In genomic region chr19:56548230-56549032, GRCm38 (mm10) we compare ENCODE assay signal across 8 mouse cellular contexts. TPM values are rescaled to one million over a fixed set of nuclear protein-coding genes. Genes with fewer than 3 reads are reported as not detected.
A peak's percentile ranks its signal among the peaks of the same experiment; 100 is the strongest.
DNase-seq lines count a peak whose midpoint lies in the region; ATAC-seq and TF ChIP-seq lines count a peak whose summit lies in the region.

TSS of gene Nhlrc2 (plus strand) at chr19:56548261.

- peak within 1 kb of the TSS; percentile 86 for H3K4me2 ChIP-seq in heart, embryonic 13.5 days
- H3K4me2 ChIP-seq in kidney, postnatal 0 days (ENCODE audit: low read length), result peak within 1 kb of the TSS; percentile 67
- H3K4me2 ChIP-seq in liver, embryonic 13.5 days, result peak within 1 kb of the TSS; percentile 85
- peak within 1 kb of the TSS; percentile 58 for H3K4me2 ChIP-seq in stomach, embryonic 14.5 days (replicated peaks; ENCODE audit: low read depth, low read length)

- under 1% methylated on average over 69 of the region's 69 CpGs for WGBS in heart, embryonic 13.5 days
- under 1% methylated on average over 60 of the region's 69 CpGs for WGBS in kidney, postnatal 0 days
- WGBS in liver, embryonic 13.5 days (ENCODE audit: insufficient replicate concordance), result under 1% methylated on average over 69 of the region's 69 CpGs
- under 1% methylated on average over 68 of the region's 69 CpGs for WGBS in stomach, embryonic 14.5 days

- H3K4me3 ChIP-seq in heart, embryonic 13.5 days, result peak within 1 kb of the TSS; percentile 81
- peak within 1 kb of the TSS; percentile 81 for H3K4me3 ChIP-seq in kidney, postnatal 0 days (replicated peaks; ENCODE audit: low read depth, low read length)
- H3K4me3 ChIP-seq in liver, embryonic 13.5 days (replicated peaks), result peak within 1 kb of the TSS; percentile 97
- H3K4me3 ChIP-seq in stomach, embryonic 14.5 days (ENCODE audit: low read depth, low read length), result peak within 1 kb of the TSS; percentile 70

- peak; percentile 84 for ATAC-seq in heart, embryonic 13.5 days (ENCODE audit: extremely low read depth, insufficient number of reproducible peaks, low FRiP score, low TSS enrichment)
- ATAC-seq in kidney, postnatal 0 days (replicated peaks; ENCODE audit: low FRiP score, low read depth), result peak; percentile 92
- ATAC-seq in liver, embryonic 13.5 days (ENCODE audit: low read depth), result peak; percentile 84
- peak; percentile 89 for ATAC-seq in stomach, embryonic 14.5 days (ENCODE audit: insufficient number of reproducible peaks, insufficient read depth, low FRiP score, low read depth)

- H3K27me3 ChIP-seq in heart, embryonic 13.5 days (replicated peaks), result no peaks in the 10 kb centered on the region
- no peaks in the 10 kb centered on the region for H3K27me3 ChIP-seq in kidney, postnatal 0 days (ENCODE audit: insufficient read depth, low read length)
- no peaks in the 10 kb centered on the region for H3K27me3 ChIP-seq in liver, embryonic 13.5 days
- H3K27me3 ChIP-seq in stomach, embryonic 14.5 days (ENCODE audit: control insufficient read depth, insufficient read depth, low read length), result no peaks in the 10 kb centered on the region

- TF ChIP-seq CTCF in kidney, postnatal 0 days (IDR thresholded peaks at IDR 0.05; ENCODE audit: low read depth), result no peak

- H3K27ac ChIP-seq in heart, embryonic 13.5 days (replicated peaks), result peak within 1 kb of the TSS; percentile 94
- H3K27ac ChIP-seq in kidney, postnatal 0 days, result peak within 1 kb of the TSS; percentile 95
- peak within 1 kb of the TSS; percentile 96 for H3K27ac ChIP-seq in liver, embryonic 13.5 days
- H3K27ac ChIP-seq in stomach, embryonic 14.5 days (ENCODE audit: low read length), result peak within 1 kb of the TSS; percentile 98

- H3K9ac ChIP-seq in heart, embryonic 13.5 days, result peak within 1 kb of the TSS; percentile 95
- peak within 1 kb of the TSS; percentile 91 for H3K9ac ChIP-seq in kidney, postnatal 0 days (ENCODE audit: low read depth, low read length)
- peak within 1 kb of the TSS; percentile 97 for H3K9ac ChIP-seq in liver, embryonic 13.5 days
- H3K9ac ChIP-seq in stomach, embryonic 14.5 days (replicated peaks; ENCODE audit: low read depth, low read length), result peak within 1 kb of the TSS; percentile 96

- peaks cover 27% of the 10 kb centered on the region for H3K4me1 ChIP-seq in heart, embryonic 13.5 days
- peaks cover 4% of the 10 kb centered on the region for H3K4me1 ChIP-seq in kidney, postnatal 0 days (replicated peaks; ENCODE audit: insufficient read depth, low read length)
- peaks cover 51% of the 10 kb centered on the region for H3K4me1 ChIP-seq in liver, embryonic 13.5 days (replicated peaks)
- peaks cover 13% of the 10 kb centered on the region for H3K4me1 ChIP-seq in stomach, embryonic 14.5 days (ENCODE audit: control insufficient read depth, insufficient read depth, low read length)

- no peaks in the 10 kb centered on the region for H3K9me3 ChIP-seq in heart, embryonic 13.5 days
- H3K9me3 ChIP-seq in kidney, postnatal 0 days (replicated peaks; ENCODE audit: low read length), result no peaks in the 10 kb centered on the region
- H3K9me3 ChIP-seq in liver, embryonic 13.5 days (replicated peaks), result no peaks in the 10 kb centered on the region
- H3K9me3 ChIP-seq in stomach, embryonic 14.5 days (ENCODE audit: control insufficient read depth, low read depth, low read length), result no peaks in the 10 kb centered on the region

- H3K36me3 ChIP-seq in heart, embryonic 13.5 days, result peaks cover 40% of the 10 kb centered on the region
- H3K36me3 ChIP-seq in kidney, postnatal 0 days (ENCODE audit: insufficient read depth, low read length), result 0 out of 2 replicates have a peak, but pooled peaks cover 6% of the 10 kb centered on the region
- H3K36me3 ChIP-seq in liver, embryonic 13.5 days, result peaks cover 38% of the 10 kb centered on the region
- peaks cover 18% of the 10 kb centered on the region for H3K36me3 ChIP-seq in stomach, embryonic 14.5 days (ENCODE audit: control insufficient read depth, insufficient read depth, low read length)

- DNase-seq in CD8-positive naive resting alpha-beta T cell, adult 2 months (ENCODE audit: low read depth in 2 of 2, low spot score in 2 of 2), result peak; percentile 65 to 72
- DNase-seq in c-Kit-negative CD71-positive TER-119-positive erythroid progenitor cells, embryonic 14.5 days (ENCODE audit: low read depth, low spot score), result peak; percentile 77
- peak; percentile 64 for DNase-seq in fibroblast of lung, adult 2 months (ENCODE audit: low read depth)
- DNase-seq in kidney, postnatal 0 days (ENCODE audit: low spot score), result peak; percentile 93
- peak; percentile 75 for DNase-seq in liver, embryonic 13.5 days
- peak; percentile 72 to 81 for DNase-seq in natural killer cell, adult 2 months (ENCODE audit: low spot score in 2 of 2)

RNA-seq across cellular contexts. Expression of gene Nhlrc2, which starts in this region (rescaled TPM):
- polyA plus RNA-seq in heart, embryonic 13.5 days (2015; fragmentation: Nextera tagmentation; extraction: Ambion mirVana), result 12.5 and 12.8 TPM in 2 replicates
- polyA plus RNA-seq in kidney, postnatal 0 days (2015; fragmentation: Nextera tagmentation; extraction: Ambion mirVana), result 11.5 and 12.4 TPM in 2 replicates
- 7.7 and 8.2 TPM in 2 replicates for polyA plus RNA-seq in liver, embryonic 13.5 days (2015; fragmentation: Nextera tagmentation; extraction: Ambion mirVana)
- 20.4 and 20.9 TPM in 2 replicates for polyA plus RNA-seq in stomach, embryonic 14.5 days (2014; fragmentation: Nextera tagmentation; extraction: Ambion mirVana)

Comparison
In these comparisons a context has a peak if more than half of its experiments do, and no peak if none do; other contexts are left out.
1. Peak in every context shown above with its lines: DNase-seq, ATAC-seq, H3K4me3 ChIP-seq and H3K27ac ChIP-seq.